Mouse (Mus musculus) cerebellum, adult 2 months (tissue): ENCODE data around the gene Nr2c2.

Experiments
- CTCF ChIP-seq: fragments of 200-500 bp; IDR thresholded peaks from 2 replicates; pipeline ENCODE4 v1.5.1; 2011; ENCODE audit warnings: low read depth, mild to moderate bottlenecking, control low read depth, low read length, moderate library complexity, borderline replicate concordance; ENCODE audit not compliant: insufficient read depth
- POLR2A ChIP-seq: fragments of 200-500 bp; IDR thresholded peaks from 2 replicates; pipeline ENCODE4 v1.6.1; 2011; ENCODE audit warnings: low read length, control low read depth, borderline replicate concordance; ENCODE audit not compliant: insufficient read depth

DNA sequence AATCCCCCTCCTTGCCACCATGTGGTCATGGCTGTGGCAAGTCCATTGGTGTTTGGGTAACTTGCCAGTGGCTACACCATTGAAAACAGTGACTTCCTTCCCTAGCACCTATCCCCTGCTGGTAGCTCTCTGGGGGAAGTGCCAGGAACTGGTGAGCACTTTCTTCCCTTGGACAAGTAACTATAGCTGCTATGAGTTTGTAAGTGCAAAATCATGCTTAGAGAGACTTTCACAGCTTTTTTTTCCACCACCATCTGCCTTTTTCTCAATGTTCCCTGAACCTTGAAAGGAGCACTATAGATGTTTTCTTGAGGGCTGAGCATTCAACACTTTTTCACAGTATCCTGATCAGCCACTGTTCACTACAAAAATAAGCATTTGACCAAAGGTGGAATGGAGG is 33.4 kb downstream of the Nr2c2 start:
- TF ChIP-seq CTCF (no peak), POLR2A (no peak)
